8 mouse cellular contexts compared by ENCODE assay signal in the genomic region with DNA sequence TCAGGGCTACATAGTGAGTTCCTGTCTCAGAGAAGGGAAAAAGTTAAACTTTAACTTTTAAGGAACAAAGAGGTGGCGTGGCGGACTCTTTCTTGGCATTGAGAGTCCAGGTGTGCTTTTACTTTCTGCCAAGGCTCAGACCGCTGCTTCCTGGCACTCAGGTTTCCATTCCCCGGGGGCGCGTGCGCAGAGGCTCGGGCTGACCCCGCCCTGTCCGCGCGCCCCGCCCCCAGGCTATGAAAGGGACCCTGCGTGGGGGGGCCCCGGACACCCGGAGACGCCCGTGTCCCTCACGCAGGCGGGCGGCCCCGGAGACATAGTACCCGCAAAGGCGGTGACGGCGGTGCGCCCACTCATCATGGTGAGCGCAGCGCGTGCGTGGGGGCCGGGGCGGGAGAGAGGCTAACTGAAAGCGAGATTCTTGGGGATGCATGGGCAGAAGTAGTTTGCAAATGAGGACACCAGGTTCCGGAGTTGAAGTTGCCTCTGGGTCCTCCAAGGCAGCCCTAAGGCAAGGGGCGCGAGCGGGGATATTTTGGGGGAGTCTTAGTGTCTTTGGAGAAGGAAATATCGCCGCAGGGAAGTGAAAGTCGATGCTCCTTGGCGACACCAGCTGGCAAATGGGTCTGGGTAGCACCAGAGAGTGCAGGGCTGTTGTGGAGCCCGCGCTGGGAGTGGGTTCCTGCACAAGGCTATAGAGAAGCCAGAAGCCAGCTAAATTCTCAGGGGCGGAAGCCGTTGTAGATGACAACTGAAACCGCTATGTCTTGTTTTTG. TPM values are rescaled to one million over a fixed set of nuclear protein-coding genes. Genes with fewer than 3 reads are reported as not detected.
DNase-seq lines count a peak whose midpoint lies in the region; ATAC-seq and TF ChIP-seq lines count a peak whose summit lies in the region.

A gene (plus strand): TSS at position 197 of the 776 bp plus-strand sequence.

- peak; percentile 60 for ATAC-seq in forebrain, postnatal 0 days
- peak; percentile 83 for ATAC-seq in lung, embryonic 14.5 days (ENCODE audit: insufficient read depth)
- peak; percentile 34 for ATAC-seq in neutrophil, adult 5-6 weeks (ENCODE audit: extremely low read depth, insufficient number of reproducible peaks, low FRiP score, poor library complexity, severe bottlenecking)

- H3K4me2 ChIP-seq in forebrain, postnatal 0 days (ENCODE audit: low read depth): peak within 1 kb of the TSS; percentile 79
- H3K4me2 ChIP-seq in lung, embryonic 14.5 days: peak within 1 kb of the TSS; percentile 71

- peak; percentile 99 for TF ChIP-seq POLR2A in thymus, adult 2 months (IDR thresholded peaks at IDR 0.05; ENCODE audit: control insufficient read depth, extremely low read depth, insufficient read depth, low read length, poor library complexity)

- no peaks in the 10 kb centered on the region for H3K4me1 ChIP-seq in forebrain, postnatal 0 days (ENCODE audit: insufficient read depth)
- H3K4me1 ChIP-seq in lung, embryonic 14.5 days (ENCODE audit: insufficient read depth): peaks cover 4% of the 10 kb centered on the region; the same call in 1 of the 2 replicates
- H3K4me1 ChIP-seq in thymus, adult 2 months (replicated peaks; ENCODE audit: control insufficient read depth, insufficient read depth, low read length): peaks cover 62% of the 10 kb centered on the region

- peaks cover 6% of the 10 kb centered on the region; the same call in 1 of the 2 replicates for H3K36me3 ChIP-seq in forebrain, postnatal 0 days (ENCODE audit: insufficient read depth)
- peaks cover 20% of the 10 kb centered on the region; the same call in 1 of the 2 replicates for H3K36me3 ChIP-seq in lung, embryonic 14.5 days (ENCODE audit: insufficient read depth)
- H3K36me3 ChIP-seq in thymus, adult 2 months (ENCODE audit: control insufficient read depth, insufficient read depth, low read length): peaks cover 13% of the 10 kb centered on the region

- peak within 1 kb of the TSS; percentile 36; the same call in 1 of the 2 replicates for H3K27ac ChIP-seq in forebrain, postnatal 0 days (ENCODE audit: low read depth, low read length)
- H3K27ac ChIP-seq in layer of hippocampus, adult 2 months: peak within 1 kb of the TSS; percentile 89
- H3K27ac ChIP-seq in lung, embryonic 14.5 days (ENCODE audit: low read depth): peak within 1 kb of the TSS; percentile 15; the same call in 1 of the 2 replicates
- H3K27ac ChIP-seq in thymus, adult 2 months (ENCODE audit: control insufficient read depth, insufficient read depth, low read length): peak within 1 kb of the TSS; percentile 94

- peaks cover 6% of the 10 kb centered on the region for H3K27me3 ChIP-seq in forebrain, postnatal 0 days (ENCODE audit: insufficient read depth, low read length)
- peaks cover 3% of the 10 kb centered on the region; the same call in 1 of the 2 replicates for H3K27me3 ChIP-seq in lung, embryonic 14.5 days (ENCODE audit: insufficient read depth, low read length)
- no peaks in the 10 kb centered on the region for H3K27me3 ChIP-seq in thymus, adult 2 months (ENCODE audit: control insufficient read depth, insufficient read depth, low read length)

- H3K4me3 ChIP-seq in forebrain, postnatal 0 days (ENCODE audit: low read depth, low read length): peak within 1 kb of the TSS; percentile 62
- peak within 1 kb of the TSS; percentile 76 for H3K4me3 ChIP-seq in layer of hippocampus, adult 2 months
- H3K4me3 ChIP-seq in lung, embryonic 14.5 days (ENCODE audit: low read depth, low read length): peak within 1 kb of the TSS; percentile 65
- peak within 1 kb of the TSS; percentile 63 for H3K4me3 ChIP-seq in thymus, adult 2 months (ENCODE audit: control insufficient read depth, insufficient read depth, low read length)

- peak within 1 kb of the TSS; percentile 63 for H3K9ac ChIP-seq in forebrain, postnatal 0 days
- H3K9ac ChIP-seq in lung, embryonic 14.5 days: peak within 1 kb of the TSS; percentile 55

- peak; percentile 61 for DNase-seq in ES-CJ7 (ENCODE audit: low read depth, low spot score)
- DNase-seq in cerebellum, adult 18-20 months: peak; percentile 59 to 74
- peak; percentile 68 for DNase-seq in forebrain, postnatal 0 days
- DNase-seq in heart, postnatal 4 days: peak; percentile 84
- peak; percentile 46 to 53 for DNase-seq in layer of hippocampus, adult 2 months (ENCODE audit: low spot score in 2 of 2)
- peak; percentile 86 for DNase-seq in lung, embryonic 14.5 days
- peak; percentile 89 for DNase-seq in thymus, adult 2 months

- WGBS in forebrain, postnatal 0 days: 3% methylated on average over 47 of the region's 47 CpGs
- WGBS in lung, embryonic 14.5 days: 2% methylated on average over 47 of the region's 47 CpGs
- WGBS in thymus, adult 2 months: under 1% methylated on average over 47 of the region's 47 CpGs

- no peaks in the 10 kb centered on the region for H3K9me3 ChIP-seq in forebrain, postnatal 0 days (ENCODE audit: low read length)
- H3K9me3 ChIP-seq in lung, embryonic 14.5 days (ENCODE audit: low read depth, low read length): no peaks in the 10 kb centered on the region

- TF ChIP-seq CTCF in forebrain, postnatal 0 days (IDR thresholded peaks at IDR 0.05; ENCODE audit: low read depth): peak; percentile 47
- peak; percentile 43 for TF ChIP-seq CTCF in layer of hippocampus, adult 2 months (conservative IDR thresholded peaks at IDR 0.05)
- peak; percentile 16; the same call in 1 of the 2 replicates for TF ChIP-seq CTCF in lung, embryonic 14.5 days (IDR thresholded peaks at IDR 0.05; ENCODE audit: low read depth)
- no peak for TF ChIP-seq CTCF in thymus, adult 2 months (IDR thresholded peaks at IDR 0.05; ENCODE audit: borderline replicate concordance, control insufficient read depth, extremely low read depth, insufficient read depth, low read length, poor library complexity)

RNA-seq across cellular contexts. Expression of the gene that starts here (rescaled TPM):
- total RNA-seq in forebrain, postnatal 0 days (2014; rRNA removed): 37.3 and 41.5 TPM in 2 replicates
- 44.8 and 56.2 TPM in 2 replicates for polyA plus RNA-seq in forebrain, postnatal 0 days (2015; fragmentation: Nextera tagmentation; extraction: Ambion mirVana)
- 1 to 10 TPM; 6.3 to 7.3 TPM for total RNA-seq in heart, postnatal 4 days (2021)
- 100 to 1,000 TPM; 168 to 183 TPM for total RNA-seq in layer of hippocampus, adult 2 months (2021)
- 24.4 and 25.4 TPM in 2 replicates for polyA plus RNA-seq in lung, embryonic 14.5 days (2014; fragmentation: Nextera tagmentation; extraction: Ambion mirVana)
- total RNA-seq in neutrophil, adult 5-6 weeks (2017): 87.3 and 99.3 TPM in 2 replicates
- 138 and 153 TPM in 2 replicates for polyA plus RNA-seq in thymus, adult 2 months (2012; rRNA removed)

Comparison
In these comparisons a context has a peak if more than half of its experiments do, and no peak if none do; other contexts are left out.
1. Peak in every context shown above with its lines: DNase-seq, ATAC-seq, H3K4me3 ChIP-seq and H3K27ac ChIP-seq.
2. H3K27ac ChIP-seq: peak in every context shown above with its lines; median percentile 94 in thymus, adult 2 months; 89 in layer of hippocampus, adult 2 months; 36 in forebrain, postnatal 0 days; 15 in lung, embryonic 14.5 days.